Mouse (Mus musculus) gastrocnemius, adult 2 months (tissue): ENCODE data around the gene Cct5. TPM values are rescaled to one million over a fixed set of nuclear protein-coding genes. Genes with fewer than 3 reads are reported as not detected.
"Not testable (repeated sequence)": the region's sequence is repeated elsewhere in the genome, so short reads cannot be mapped to it uniquely, and the experiment has no call there.

Experiments used
- DNase-seq: peaks from one replicate; pipeline ENCODE4 v3.0.0; 2022
- H3K27ac ChIP-seq: fragments of 200-600 bp; 2 replicates; pipeline ENCODE4 v1.8.1; 2022; ENCODE audit warnings: mild to moderate bottlenecking
- H3K4me3 ChIP-seq: fragments of 200-600 bp; 2 replicates; pipeline ENCODE4 v1.8.1; 2022; ENCODE audit warnings: mild to moderate bottlenecking, moderate library complexity
- CTCF ChIP-seq: fragments of 200-600 bp; IDR thresholded peaks from 2 replicates; pipeline ENCODE4 v1.8.1; 2022; ENCODE audit warnings: antibody characterized with exemption, mild to moderate bottlenecking, moderate library complexity
- intact Hi-C: fragments of 180-260 bp; cut with DNase I; formaldehyde crosslinking; loops from one replicate; pipeline ENCODE4 v1.15.1; 2025
- total RNA-seq, 2 experiments: library from RNA; stranded (reverse); gene quantifications; 2 replicates each; pipeline ENCODE4 v1.2.3; 2021

Gene Cct5
- total RNA-seq, 2 experiments from 2014 or later = 113 to 132 TPM

DNA sequence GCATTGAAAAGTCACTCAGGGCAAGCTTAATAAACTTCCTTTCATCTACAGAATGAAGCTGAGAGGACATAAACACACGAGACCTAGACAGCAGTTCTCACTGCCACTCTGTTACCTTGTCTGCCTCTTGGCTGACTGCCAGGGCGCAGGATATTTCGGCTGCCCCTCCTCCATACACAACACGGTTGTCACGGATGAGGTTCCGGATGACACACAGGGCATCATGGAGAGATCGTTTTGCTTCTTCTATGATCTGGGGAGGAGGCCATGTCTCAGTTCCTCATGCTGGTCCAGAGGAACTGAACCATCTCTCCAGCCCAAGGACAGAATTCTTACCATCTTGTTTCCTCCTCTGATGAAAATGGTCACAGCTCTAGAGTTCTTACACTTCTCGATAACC, 9.1 kb downstream of the Cct5 start:
- no peak for TF ChIP-seq CTCF

DNA sequence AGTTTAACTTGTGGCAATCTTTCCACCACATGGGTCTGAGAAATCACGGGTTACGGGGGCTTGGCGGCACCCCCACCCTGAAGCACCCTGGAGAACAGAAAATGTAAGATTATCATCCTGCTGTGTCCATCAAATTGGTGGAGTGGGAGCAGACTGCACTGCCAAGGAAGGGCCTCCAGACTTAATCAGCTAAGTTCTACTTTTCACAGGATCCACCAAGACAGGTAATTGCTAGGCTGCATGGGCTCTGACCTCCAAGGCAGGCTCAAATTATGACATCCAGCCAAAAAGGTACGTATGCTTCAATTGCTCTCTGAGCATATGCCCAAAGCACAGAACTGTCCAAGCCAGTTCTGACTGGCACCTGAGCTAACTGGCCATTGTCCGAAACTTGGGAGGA, 11.4 kb downstream of the Cct5 start:
- no peak for TF ChIP-seq CTCF
- intact Hi-C loops = no loop called here
- DNase-seq = no peak

More for the DNA sequence above, 9.1 kb downstream of the Cct5 start:
- peak; percentile 65 for DNase-seq
- Histone ChIP-seq H3K27ac (peak overlapping the region; percentile 62), H3K4me3 (no peak overlapping the region)
- intact Hi-C loops = no loop called here

DNA sequence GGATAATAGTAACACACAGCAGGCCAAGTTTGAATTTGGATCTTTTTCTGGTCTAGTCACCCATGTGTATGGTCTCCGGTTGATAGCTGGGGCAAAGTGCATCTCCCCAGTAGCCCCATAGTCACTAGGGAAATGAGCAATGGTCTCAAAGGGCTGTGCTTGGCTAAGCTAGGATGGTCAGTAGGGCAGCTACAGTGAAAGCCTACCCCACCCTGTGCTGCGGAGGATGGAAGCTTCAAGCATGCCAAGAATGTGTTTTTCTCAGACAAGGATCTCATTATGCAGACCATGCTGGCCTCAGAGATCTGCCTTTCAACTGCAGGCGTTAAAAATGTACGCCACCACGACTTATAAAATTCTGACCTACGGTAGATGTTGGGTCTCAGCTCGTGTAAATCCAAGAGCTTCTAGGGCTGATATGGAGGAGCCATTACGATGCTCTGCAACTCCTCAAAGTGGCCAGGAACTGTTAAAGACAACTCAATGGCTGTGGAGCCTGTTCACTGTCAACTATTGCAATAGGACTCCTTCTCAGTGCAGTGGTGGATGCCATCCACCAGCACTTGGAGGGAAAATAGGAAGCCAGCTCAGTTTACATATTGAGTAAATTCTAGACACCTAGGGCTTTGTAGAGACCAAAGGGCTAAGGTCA, 12.5 kb downstream of the Cct5 start:
- H3K27ac ChIP-seq = peak overlapping the region; percentile 70
- intact Hi-C loops = loop anchor here (5.0 kb wide), 1 partner anchor 57 kb away; the partner anchor contains the start of gene March6
- no peak for DNase-seq
- no peak overlapping the region for H3K4me3 ChIP-seq
- no peak for TF ChIP-seq CTCF

More for the DNA sequence above, 11.4 kb downstream of the Cct5 start:
- Histone ChIP-seq H3K27ac (peak overlapping the region; percentile 70), H3K4me3 (no peak overlapping the region)

DNA sequence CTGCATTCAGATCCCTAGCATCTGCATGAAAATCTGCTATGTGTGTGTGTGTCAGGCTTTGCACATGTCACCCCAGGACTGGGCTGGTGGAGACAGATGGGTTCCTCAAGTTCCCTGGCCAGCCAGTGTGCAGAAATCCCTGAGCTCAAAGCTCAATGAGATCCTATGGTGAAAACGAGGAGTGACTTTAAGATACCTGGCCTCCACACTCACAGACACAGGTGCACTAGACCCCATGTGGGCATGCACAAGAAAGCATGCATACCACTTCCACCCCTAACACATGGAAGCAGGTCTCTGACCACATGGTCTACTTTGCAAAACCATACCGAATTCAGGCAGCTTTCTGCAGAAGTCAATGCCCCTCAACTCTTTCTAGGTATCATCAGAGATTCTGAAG, 13.8 kb downstream of the Cct5 start:
- intact Hi-C loops = loop anchor here (2.0 to 5.0 kb wide), 2 partner anchors 55 to 273 kb away; partner anchors contain the start of gene March6

DNA sequence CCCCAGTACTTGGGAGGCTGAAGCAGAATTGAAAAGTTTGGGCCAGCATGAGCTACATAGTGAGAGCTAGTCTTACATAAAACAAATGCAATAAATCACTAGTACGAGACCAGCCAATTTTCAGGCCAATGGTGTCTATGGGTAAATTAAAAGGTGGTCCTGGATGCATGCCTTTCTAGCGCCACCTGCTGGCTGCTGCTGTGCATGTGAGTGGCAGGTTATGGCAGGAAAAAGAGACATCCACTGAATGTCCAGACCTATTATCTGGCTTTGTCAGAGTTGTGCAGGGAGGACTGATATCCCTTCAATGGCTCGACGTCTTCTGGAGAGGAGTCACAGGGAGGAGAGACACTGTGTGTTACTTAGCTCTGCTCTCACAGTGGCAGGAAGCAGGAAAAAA, 15.1 kb downstream of the Cct5 start:
- TF ChIP-seq CTCF = peak; percentile 100; the same call in 1 of the 2 replicates
- intact Hi-C loops = loop anchor here (1.0 to 5.0 kb wide), 3 partner anchors 54 to 272 kb away; partner anchors contain the start of gene March6
- Histone ChIP-seq H3K27ac (peak overlapping the region; percentile 67; the same call in 1 of the 2 replicates), H3K4me3 (no peak overlapping the region)
- peak; percentile 88 for DNase-seq

More for the DNA sequence above, 13.8 kb downstream of the Cct5 start:
- H3K27ac ChIP-seq = no peak overlapping the region
- no peak for TF ChIP-seq CTCF
- no peak overlapping the region for H3K4me3 ChIP-seq
- DNase-seq = no peak

DNA sequence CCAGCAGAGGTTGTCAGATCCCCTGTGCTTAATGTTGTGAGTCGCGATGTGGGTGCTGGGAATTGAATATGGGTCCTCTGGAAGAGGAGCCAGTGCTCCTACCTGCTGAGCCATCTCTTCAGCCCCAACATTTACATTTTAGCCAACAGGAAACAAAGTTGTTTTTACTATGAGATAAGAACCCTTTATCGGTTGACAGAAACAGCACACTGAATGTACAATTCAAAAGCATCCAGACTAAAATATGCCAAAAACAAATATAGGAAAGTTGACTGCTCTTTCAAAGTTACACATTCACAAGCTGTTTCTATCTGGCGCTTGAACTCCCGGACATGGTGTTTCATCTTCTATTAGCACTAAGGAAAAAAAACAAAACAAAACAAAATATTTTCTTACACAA, 15.5 kb downstream of the Cct5 start:
- no peak for TF ChIP-seq CTCF
- H3K27ac ChIP-seq = peak overlapping the region; percentile 67; the same call in 1 of the 2 replicates
- DNase-seq = no peak
- intact Hi-C loops = loop anchor here (1.0 to 5.0 kb wide), 3 partner anchors 54 to 271 kb away; partner anchors contain the start of gene March6
- no peak overlapping the region for H3K4me3 ChIP-seq

DNA sequence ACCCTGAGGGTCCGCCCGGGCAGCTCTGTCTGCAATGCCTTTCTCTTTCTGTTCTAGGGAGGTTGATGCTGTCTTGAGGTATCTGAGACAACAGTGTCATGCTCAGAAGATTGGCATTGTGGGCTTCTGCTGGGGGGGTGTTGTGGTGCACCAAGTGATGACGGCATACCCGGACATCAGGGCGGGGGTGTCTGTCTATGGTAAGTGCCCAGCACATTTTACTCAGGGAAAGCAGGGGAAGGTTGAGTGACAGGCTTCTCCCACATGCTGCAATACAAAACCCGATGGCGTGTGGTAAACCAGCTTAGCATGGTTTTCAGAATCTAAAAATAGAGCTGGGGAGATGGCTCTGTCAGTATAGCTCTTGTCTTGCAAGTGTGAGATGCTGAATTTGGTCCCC, 16.4 kb downstream of the Cct5 start:
- peak; percentile 48 for DNase-seq
- Histone ChIP-seq H3K4me3 (no peak overlapping the region), H3K27ac (peak overlapping the region; percentile 67)
- intact Hi-C loops = loop anchor here (5.0 kb wide), 1 partner anchor 53 kb away; the partner anchor contains the start of gene March6
- no peak for TF ChIP-seq CTCF

DNA sequence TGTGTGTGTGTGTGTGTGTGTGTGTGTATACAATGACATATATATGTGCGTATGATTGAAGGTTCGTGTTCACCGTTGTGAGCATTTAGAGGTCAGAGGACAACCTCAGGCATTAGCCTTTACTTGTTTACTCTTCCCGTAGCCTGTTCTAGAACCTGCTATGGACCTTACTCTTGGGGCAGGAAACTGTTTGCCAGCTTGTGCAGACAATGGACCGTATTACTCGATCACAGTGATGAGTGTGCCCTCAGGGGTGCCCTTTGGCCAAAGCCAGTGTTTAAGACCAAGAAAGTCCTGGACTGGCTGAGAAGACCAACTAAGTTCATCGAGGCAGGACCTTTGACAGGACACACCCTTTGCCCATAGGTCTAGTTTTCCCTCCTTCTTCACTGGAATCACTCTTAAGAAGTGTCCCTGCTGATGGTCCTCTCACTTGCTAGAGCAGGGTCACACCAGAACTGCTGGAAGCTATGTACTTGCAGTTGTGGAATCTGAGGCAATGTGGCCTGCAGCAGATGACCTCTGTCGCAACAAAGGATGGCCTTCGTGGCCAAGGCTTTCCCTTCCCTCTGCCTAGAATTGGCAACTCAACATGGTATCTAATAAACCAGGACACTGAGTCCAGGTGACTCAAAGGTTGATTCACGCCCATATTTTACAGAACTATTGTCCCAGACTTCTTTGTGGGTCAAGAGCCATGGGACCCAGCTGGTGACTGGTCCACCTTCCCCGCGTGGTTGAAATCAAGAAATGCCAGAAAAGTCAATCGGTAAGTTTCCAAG, 18.1 kb downstream of the Cct5 start:
- DNase-seq = no peak
- intact Hi-C loops = no loop called here
- Histone ChIP-seq H3K27ac (no peak overlapping the region), H3K4me3 (no peak overlapping the region)
- TF ChIP-seq CTCF = no peak

DNA sequence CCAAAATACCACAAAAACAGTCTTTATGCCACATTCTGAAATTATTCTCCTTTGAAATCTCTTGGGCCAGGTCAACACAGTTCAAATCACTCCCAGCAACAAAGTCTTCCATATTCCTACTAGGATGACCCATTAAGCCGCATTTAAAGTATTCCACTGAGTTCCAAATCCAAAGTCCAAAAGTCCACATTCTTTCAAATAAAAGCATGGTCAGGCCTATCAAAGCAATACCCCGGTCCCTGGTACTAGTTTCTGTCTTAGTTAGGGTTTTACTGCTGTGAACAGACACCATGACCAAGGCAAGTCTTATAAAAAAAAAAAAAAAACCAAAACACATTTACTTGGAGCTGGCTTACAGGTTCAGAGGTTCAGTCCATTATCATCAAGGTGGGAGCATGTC, 20.5 kb downstream of the Cct5 start:
- DNase-seq, H3K27ac ChIP-seq, H3K4me3 ChIP-seq, intact Hi-C loops: not testable (repeated sequence)

DNA sequence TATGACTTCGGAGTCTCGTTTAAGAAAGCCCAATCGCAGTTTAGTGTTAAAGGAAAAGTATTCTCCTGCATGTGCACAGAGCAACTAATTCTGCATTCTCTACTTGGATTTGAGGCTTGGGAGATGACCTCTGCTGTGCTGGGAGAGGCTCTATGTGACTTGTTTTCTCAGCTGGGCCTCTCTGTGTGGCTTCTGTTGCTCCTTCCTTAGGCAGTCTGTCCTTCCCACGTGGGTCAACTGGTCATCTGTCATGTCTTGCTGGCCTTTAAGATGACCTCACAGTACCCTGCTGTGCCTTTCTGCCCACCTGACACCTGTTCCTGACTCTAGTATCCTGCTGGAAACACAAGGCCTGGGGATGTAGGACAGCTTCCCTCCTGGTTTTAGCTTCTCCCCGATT, 25.5 kb downstream of the Cct5 start:
- Histone ChIP-seq H3K4me3 (no peak overlapping the region), H3K27ac (no peak overlapping the region)
- intact Hi-C loops = no loop called here
- no peak for TF ChIP-seq CTCF
- no peak for DNase-seq

DNA sequence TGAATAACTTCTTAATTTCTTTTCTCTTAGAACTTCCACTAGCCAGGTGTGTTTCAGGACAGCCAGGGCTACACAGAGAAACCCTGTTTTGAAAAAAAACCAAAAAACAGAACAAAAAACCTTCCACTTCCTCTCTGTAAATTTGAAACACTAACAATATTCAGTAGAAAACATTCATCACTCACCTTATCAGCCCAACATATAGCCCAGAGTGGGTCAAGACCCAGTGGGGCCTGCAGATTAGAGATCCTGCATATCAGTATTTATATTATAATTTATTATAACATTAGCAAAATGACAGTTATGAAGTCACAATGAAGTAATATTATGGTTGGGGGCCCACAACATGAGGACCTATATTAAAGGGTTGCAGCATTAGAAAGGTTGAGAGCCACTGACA, 27.9 kb downstream of the Cct5 start:
- no peak for TF ChIP-seq CTCF
- H3K27ac ChIP-seq = no peak overlapping the region
- no peak for DNase-seq
- no peak overlapping the region for H3K4me3 ChIP-seq
- intact Hi-C loops = no loop called here

DNA sequence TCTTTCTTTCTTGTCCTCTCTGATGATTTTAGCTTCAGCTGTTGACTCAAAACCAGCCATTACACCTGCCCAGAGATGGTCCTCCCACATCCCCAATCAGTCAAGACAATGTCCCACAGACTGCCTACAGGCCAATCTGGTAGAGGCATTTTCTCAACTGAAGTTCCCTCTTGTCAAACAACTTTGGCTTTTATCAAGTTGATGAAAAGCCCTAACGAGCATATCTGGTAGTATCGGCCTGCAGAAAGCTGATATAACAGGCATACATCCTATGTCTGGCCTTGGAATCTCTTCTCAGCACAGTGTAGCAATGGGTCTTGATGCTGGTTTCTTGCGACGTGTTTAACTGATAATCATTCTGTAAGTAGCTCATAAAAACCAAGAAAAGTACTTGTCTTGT, 28.3 kb downstream of the Cct5 start:
- Histone ChIP-seq H3K27ac (no peak overlapping the region), H3K4me3 (no peak overlapping the region)
- intact Hi-C loops = no loop called here
- DNase-seq = no peak
- no peak for TF ChIP-seq CTCF

DNA sequence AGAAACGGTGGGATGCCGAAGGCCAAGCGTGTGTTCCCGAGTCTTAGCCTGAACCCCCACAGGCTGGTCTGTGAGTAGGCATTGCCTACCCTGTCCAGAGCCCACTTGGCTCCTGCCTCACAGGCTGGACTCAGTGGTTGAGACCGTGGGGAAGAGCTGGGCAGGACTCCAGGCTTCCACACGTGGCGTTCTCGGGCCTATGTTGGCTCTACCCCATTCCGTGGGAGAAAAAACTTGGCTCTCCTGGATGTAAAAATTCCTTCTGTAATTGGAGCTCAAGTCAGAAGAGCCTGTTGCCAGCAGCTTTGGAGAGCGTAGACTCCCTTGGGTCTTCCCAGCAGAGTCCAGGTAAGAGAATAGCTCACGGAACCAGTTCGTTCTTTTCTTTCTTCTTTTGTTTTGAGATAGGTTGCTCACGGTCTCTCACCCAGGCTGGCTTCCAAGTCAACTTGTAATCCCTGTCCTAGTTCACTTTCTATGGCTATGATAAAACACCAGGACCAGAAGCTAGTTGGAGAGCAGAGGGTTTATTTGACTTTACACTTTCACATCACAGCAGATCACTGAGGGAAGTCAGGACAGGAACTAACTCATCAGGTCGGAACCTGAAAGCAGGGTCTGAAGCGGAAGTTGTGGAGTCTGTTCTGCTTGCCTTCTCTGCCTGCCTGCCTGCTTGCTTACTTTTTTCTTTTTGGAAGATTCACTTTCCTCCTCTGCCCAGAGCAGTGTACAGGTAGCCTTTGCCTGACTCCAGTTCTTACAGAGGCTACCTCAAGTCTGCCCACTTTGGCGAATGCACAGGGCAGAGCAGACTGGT, 29.5 kb downstream of the Cct5 start:
- peak; percentile 62 for DNase-seq
- peak overlapping the region; percentile 91 for H3K27ac ChIP-seq
- intact Hi-C loops = no loop called here
- TF ChIP-seq CTCF = no peak
- H3K4me3 ChIP-seq = peak overlapping the region; percentile 46
